Mouse (Mus musculus) B cell, adult 2 months (primary cell): Measurements from ENCODE around the gene Rasgef1b.

Experiments used
- DNase-seq, 2 experiments: peaks; one replicate each; pipeline ENCODE4 v3.0.0; 2022

Rasgef1b gene

DNA sequence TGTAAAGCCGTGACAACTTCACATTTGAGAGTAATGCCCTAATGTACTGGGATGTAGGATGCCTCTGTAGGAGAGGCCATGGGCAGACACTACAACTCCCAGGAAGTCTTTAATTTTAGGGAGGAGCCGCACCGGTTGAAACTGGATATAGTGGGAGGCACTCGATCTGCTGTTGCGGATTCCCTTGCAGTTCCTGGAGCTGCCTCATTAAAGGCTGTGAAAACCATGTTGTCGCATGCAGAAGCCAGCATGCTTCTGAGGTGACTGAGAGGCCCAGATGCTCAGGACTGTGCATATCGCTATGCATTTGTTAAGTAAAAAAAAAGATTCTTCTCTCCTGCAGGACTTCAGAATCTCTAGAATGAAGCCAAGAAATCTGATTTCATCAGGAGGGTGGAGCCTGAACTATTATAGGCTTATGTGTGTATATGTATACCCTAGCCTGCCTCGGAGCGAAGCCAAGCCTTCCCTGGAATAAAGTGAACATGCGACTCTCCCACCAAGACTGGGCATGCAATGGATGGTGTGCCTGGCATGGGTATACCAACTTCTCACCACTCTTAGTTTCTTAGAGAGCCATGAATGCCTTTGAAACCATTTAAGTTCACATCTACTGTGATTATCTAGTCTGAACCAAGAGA is 130.3 kb downstream of the Rasgef1b start:
- no peak for DNase-seq

GRCm38 (mm10) chr5:99597701-99598100 is 131.2 kb downstream of the Rasgef1b start:
- no peak for DNase-seq

- no peak for DNase-seq
These were observed 137.5 kb downstream of the Rasgef1b start for GRCm38 (mm10) chr5:99591348-99591747.

DNA sequence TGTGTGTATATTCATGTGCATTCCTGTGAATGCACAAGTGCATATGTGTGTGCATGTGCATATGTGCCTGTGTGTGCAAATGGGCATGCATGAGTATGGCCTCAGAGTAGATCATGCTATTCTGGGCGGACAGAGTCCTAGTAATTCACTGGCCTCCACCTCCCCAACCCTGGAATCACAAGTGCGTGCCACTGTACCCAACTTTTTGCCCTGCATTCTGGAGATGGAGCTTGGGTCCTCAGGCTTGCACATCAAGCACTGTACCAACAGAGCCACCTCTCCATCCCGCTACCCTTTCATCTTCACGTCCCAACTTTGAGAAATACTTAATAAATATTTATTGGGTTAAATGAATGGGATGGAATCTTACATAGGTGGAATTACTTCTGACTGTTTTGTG is 138.3 kb downstream of the Rasgef1b start:
- no peak for DNase-seq

DNA sequence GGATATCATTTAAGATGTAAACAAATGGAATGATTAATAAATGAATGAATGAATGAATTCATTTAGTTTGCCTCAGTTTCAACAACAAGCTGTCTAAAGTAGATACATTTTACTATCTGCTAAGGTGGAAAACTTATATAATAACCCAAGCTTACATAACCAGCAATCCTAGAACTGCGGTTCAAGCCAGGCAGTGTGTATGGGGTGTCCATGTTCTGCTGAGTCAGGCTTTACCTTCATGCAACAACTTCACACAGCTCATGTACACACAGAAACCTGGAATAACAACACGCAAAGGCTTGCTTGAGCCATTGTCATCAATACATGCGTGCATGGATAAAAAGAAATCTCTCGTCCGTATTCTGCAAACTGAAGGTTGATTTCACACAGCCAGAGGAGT is 140.9 kb downstream of the Rasgef1b start:
- no peak for DNase-seq

GRCm38 (mm10) chr5:99587589-99587988 is 141.3 kb downstream of the Rasgef1b start:
- DNase-seq, result no peak

DNA sequence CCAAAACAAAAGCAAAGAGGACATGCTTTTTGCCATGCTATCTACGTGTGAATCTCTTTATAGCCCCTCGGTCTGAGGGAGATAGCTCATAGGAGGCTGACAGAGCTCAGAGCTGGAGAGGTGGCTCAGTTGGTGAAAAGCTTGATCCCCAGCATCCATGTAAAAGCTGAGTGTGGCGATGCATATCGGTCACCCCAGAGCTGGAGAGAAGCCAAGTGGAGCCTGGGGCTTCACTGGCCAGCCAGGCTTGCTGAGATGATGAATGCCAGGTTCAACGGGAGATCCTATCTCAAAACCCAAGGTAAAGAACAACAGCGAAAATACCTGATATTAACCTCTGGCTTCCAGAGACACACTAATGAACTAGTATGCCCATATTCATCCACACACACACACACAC is 142.6 kb downstream of the Rasgef1b start:
- no peak for DNase-seq

GRCm38 (mm10) chr5:99585166-99585898 is 143.5 kb downstream of the Rasgef1b start:
- no peak for DNase-seq

GRCm38 (mm10) chr5:99584266-99584665 is 144.6 kb downstream of the Rasgef1b start:
- no peak for DNase-seq

GRCm38 (mm10) chr5:99582055-99582454 is 146.8 kb downstream of the Rasgef1b start:
- no peak for DNase-seq

- DNase-seq, result peak; percentile 71 to 72
These were observed 150.2 kb downstream of the Rasgef1b start for GRCm38 (mm10) chr5:99578692-99579091.

DNA sequence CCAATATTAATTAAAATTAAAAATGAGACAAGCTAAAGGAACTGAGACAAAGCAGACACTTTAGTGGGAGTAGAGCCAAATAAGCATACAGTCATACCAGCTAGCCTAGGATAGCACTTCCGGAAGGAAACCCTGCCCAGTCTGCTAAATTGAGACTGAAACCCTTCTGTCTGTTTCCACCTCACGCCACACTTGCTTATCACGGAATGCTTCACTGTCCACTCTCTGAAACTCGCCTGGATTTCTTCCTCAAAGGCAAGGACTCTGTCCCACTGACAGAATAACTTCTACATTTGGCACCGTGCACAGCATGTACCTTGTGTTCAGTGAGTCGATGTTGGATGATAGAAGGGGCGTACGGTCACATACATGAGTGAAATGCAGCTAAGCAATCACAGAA is 153.0 kb downstream of the Rasgef1b start:
- DNase-seq, result no peak

DNA sequence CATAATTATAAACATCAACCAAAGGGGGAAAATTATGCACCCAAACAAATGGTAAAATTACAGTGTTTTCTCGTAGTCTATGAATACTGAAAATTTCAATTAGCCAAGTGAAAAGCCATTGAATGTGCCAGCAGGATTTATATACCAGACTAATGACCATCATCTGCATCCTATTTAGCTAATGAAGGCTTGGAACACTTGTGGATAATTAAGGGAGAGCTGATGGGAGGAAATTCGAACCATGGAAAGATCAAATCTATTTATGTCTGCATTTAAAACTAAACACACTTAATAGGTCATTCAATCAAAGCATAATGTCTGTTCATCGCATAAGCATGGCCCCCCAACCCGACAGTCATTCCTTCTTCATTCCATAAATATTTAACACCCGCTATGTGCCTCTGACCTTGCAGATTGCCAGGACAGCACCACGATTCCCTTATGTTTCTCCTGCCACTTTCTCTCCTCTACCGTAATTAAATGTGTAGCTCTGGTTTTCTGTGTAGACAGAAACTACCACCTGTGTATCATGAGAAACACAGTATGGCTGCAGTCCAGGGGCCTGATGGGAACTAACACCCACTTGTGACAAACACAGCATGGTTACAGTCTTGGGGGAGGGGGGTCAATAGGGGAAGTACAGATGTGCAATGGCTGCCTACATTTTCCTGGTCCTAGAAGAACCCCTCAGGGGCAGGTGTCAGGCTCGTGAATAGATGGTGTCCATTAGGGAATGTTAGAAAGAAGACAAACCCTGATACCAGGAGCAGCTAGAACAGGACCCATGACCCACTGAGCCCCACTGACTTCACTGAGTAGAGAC is 164.2 kb downstream of the Rasgef1b start:
- no peak for DNase-seq

DNA sequence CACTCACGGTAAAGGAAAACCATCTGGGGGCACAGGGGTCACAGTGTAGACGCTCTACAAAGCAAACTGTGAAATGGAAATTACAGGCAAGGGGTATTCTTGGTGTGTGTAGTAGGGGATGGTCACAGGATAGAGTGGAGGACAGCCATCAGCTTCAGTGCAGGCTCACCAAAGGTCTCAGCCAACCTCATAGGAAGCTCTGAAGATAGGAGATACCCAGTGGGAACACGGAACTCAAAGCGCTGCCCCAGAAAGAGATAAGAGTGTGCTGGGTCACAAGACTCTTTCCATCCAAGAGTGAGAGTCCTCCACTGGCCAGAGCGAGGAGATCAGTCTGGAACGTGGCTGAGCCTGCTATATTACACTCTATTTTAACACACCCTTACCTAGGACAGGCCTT is 166.8 kb downstream of the Rasgef1b start:
- no peak for DNase-seq

- no peak for DNase-seq
These were observed 169.1 kb downstream of the Rasgef1b start for GRCm38 (mm10) chr5:99559814-99560213.

DNA sequence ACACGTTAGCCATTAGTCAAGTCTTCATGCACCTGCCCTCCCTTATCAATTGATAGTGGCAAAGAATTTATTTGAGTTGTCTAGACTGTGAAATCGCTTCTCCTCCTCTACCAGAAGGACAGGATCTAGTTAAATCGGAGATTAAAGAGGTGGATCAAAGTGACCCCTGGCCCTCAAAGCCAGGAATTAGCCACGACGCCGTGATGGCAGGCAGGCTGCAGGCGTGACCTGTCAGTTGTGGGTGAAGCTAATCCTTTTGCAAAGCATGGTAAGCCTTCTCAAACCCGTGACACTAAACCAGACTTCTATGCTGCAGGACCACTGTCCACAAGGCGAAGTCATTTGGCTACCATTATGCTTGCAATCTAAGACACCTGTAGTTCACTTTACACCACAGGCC is 170.6 kb downstream of the Rasgef1b start:
- no peak for DNase-seq

DNA sequence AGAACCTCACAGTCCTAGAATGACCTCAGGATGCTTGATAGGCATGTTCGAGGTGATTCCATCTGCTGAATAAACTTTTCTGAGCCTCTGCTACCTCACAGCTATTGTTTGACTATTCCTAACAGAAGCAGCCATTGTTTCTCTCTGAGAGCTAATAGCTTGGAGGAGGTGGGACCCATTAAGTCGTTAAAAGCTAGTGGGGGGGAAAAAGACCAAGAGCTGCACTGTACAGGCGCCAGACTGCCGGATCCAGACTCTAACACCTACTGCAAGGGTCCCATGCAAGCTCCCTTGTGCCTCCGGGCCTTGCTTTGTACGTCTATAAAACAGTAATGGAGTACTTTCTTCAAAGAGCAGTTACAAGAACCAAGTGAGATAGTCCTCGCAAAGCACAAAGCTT is 176.2 kb downstream of the Rasgef1b start:
- DNase-seq, result no peak

DNA sequence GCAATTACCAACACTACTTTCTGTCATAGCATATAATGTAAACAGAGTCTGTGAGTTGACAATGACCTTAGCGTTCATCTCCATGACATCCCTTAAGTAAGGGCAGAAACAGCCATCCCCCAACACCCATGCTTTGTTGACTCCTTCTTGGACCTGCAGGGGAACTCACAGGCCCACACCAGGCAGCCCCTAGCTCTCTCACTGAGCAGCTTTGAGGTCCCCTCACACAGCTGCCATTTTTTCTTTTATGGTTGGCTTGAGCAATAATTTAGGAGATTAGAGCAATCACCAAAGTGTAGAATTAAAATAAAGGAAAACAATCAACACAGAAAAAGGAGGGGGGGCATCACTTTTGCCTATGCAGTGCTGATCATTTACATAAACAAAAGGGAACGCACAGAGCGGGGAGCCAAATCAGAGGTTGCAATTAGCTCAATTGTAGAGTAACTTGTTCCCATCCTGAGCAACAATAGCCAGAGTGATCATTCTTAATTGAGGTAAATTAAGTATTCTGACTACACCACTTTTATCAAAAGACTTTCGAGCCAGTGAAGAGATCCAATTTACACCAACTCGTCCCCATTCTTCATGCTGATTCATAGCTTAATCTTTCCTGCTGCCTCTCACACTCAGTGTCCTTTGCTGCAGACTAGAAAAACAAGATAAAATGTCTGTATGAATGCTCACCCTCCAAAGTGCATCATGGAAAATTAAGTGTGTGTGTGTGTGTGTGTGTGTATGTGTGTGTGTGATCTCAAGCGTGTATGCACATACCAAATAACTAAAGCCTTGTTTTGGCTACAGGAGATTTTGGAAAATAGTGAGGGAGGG is 184.0 kb downstream of the Rasgef1b start:
- no peak for DNase-seq

GRCm38 (mm10) chr5:99541999-99542765 is 186.7 kb downstream of the Rasgef1b start:
- DNase-seq, result peak in 1 of 2 experiments; percentile 4

DNA sequence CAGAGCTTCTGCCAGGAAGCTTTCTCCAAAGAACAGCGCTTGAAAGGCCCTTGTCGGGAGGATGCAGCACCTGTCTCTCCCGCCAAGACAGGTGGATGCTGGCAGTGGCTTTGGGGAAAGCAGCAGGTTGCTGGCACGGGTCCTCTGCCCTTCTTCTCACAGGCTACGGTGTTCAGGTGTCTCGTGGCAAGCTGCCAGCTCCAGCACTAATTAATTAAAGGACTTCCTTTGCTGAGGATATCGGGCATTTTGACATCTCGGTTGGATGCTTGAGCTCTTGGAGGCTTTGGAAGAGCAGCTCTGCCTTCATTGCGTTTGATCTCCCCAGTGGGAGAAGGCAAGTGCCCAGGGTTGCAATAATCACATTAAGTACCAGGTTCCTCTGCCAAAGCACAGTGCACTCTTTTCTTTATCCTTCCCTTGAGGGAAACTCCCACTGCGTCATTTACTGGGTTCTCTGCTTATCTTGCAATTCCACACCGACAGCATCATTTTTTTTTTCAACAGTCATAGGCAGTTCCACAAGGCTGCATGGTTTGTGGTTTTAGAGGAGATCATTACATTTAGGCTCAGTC is 187.5 kb downstream of the Rasgef1b start:
- no peak for DNase-seq

DNA sequence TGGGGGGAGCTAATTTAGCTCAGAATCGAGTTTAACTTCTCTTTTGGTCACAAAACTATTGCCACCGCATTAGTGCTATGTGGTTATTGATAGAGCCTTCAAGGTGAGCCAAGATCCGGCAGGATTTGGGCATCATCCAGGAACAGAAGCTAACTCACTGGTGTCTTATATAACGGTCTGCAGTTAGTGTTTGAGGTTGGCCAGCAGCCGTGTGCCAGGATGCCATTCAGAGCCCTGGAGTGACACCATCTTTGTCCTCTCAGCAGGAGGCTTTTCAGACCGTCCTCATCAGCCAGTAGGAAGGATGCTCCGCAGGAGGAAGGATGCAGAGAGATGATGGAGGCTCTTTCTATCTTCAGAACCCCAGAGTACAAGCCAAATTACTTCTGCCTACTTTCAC is 195.4 kb downstream of the Rasgef1b start:
- no peak for DNase-seq

DNA sequence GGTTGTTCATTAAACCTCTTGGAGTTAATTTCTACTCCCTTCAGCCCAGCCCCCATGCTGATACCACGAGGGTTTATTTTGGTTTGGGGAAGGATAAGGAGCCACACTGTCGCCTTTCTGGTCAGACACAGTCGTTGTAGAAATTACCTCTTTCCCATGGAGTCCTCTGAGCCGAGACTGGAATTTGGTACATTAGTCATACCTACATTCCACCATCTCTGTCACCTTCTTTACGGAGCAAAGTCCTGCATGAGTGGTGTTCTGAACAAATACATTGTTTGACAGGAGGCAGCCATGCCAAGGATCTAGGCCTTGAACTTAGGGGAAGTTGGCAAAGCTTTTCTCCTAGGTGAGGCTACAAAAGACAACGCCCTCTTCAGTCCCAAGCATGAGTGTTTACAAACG is 202.1 kb downstream of the Rasgef1b start:
- DNase-seq, result no peak
